Mouse (Mus musculus) forebrain, embryonic 14.5 days (tissue): Measurements from ENCODE around the gene Sat2. TPM values are rescaled to one million over a fixed set of nuclear protein-coding genes. Genes with fewer than 3 reads are reported as not detected.
A peak's percentile ranks its signal among the peaks of the same experiment; 100 is the strongest.

ENCODE experiments used
- ATAC-seq: fragments of 200-750 bp; cut with Nextera tagmentation; 2 replicates; pipeline ENCODE4 v1.8.0; 2017; ENCODE audit warnings: mild to moderate bottlenecking, moderate library complexity
- DNase-seq: peaks from one replicate; pipeline ENCODE4 v3.0.0-alpha.2; 2015; ENCODE audit warnings: low spot score
- H3K27ac ChIP-seq: fragments of 300-500 bp; sonication (generic); 2 replicates; pipeline ENCODE4 v1.5.1; 2014; ENCODE audit warnings: low read depth, mild to moderate bottlenecking, control low read depth, low read length, moderate library complexity
- H3K27me3 ChIP-seq: fragments of 300-500 bp; sonication (generic); replicated peaks from 2 replicates; pipeline ENCODE4 v1.6.1; 2014; ENCODE audit warnings: low read length, control low read depth, mixed read lengths; ENCODE audit not compliant: control insufficient read depth, insufficient read depth
- H3K36me3 ChIP-seq: fragments of 300-500 bp; sonication (generic); 2 replicates; pipeline ENCODE4 v1.6.1; 2014; ENCODE audit warnings: low read length, control low read depth; ENCODE audit not compliant: control insufficient read depth, insufficient read depth
- H3K4me1 ChIP-seq: fragments of 300-500 bp; sonication (generic); 2 replicates; pipeline ENCODE4 v1.6.1; 2014; ENCODE audit warnings: antibody characterized with exemption, low read length, control low read depth; ENCODE audit not compliant: control insufficient read depth, insufficient read depth
- H3K4me2 ChIP-seq: fragments of 300-500 bp; sonication (generic); 2 replicates; pipeline ENCODE4 v1.6.1; 2014; ENCODE audit warnings: mild to moderate bottlenecking, control low read depth, low read length
- H3K4me3 ChIP-seq: fragments of 300-500 bp; sonication (generic); 2 replicates; pipeline ENCODE4 v1.5.1; 2014; ENCODE audit warnings: low read depth, low read length, control low read depth
- H3K9ac ChIP-seq: fragments of 300-500 bp; sonication (generic); 2 replicates; pipeline ENCODE4 v1.6.1; 2014; ENCODE audit warnings: mild to moderate bottlenecking, low read length, control low read depth, moderate library complexity
- H3K9me3 ChIP-seq: fragments of 300-500 bp; sonication (generic); replicated peaks from 2 replicates; pipeline ENCODE4 v1.6.1; 2016; ENCODE audit warnings: low read length, control low read depth, mixed read lengths; ENCODE audit not compliant: control insufficient read depth
- WGBS: fragments of 180-500 bp; shearing (Covaris S2); extraction: QIAGEN DNeasy Blood & Tissue Kit; methylation state at CpG from one replicate; pipeline ENCODE4 v1.1.7; 2014; 5-methylcytosine and 5-hydroxymethylcytosine counted together
- polyA plus RNA-seq: library from polyadenylated mRNA; unstranded; fragments of >200 nt; fragmentation: Nextera tagmentation; extraction: Ambion mirVana; gene quantifications from 2 replicates; pipeline ENCODE4 v1.2.1, GENCODE M21; 2014

Sat2 gene
- polyA plus RNA-seq, 1 experiment from 2014 or later, result 18.2 TPM

DNA sequence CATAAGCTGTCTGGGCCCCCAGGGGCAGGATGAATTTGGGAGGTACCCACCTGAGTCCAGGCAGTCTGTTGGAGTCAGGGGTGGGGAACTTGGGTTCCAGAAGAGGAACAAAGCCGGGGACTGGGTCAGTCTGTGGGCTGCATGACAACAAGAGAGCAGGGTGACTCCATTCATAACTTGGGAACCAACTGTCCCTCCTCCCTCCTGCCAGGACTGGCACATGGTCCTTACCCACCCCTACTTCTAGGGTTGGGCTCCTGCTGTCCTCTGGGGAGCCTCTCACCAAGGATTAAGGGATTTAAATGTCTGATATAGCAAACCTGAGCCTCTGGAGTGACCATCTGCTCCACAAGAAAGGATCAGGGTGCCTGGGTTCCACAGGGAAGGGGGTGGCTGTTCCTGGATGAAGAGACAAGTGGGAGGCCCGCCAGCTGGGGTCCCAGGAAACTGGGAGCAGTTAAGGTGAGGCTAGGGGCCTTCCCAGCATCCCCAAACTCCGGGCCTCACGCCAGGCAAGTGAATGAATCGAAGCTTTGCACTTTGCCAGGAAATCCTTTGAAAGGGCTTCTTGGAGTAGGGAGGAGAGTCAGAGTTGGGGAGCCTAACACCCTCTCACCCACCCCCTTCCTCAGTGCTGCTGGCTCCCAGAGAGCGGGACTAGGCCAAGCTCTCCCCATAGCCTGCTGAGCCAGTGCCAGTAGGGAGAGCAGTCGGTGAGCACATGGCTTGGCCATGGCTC lies 29.8 kb upstream of the Sat2 start:
- no peaks in the 10 kb centered on the region for H3K4me1 ChIP-seq
- DNase-seq, result peak; percentile 81
- no peaks in the 10 kb centered on the region for H3K27me3 ChIP-seq
- H3K4me2 ChIP-seq, result no peak overlapping the region
- no peaks in the 10 kb centered on the region for H3K9me3 ChIP-seq
- H3K27ac ChIP-seq, result peak overlapping the region; percentile 66
- H3K36me3 ChIP-seq, result peaks cover 66% of the 10 kb centered on the region
- no peak overlapping the region for H3K4me3 ChIP-seq
- H3K9ac ChIP-seq, result no peak overlapping the region; the same call in 1 of the 2 replicates
- peak; percentile 75 for ATAC-seq
- WGBS, result 55% methylated on average over 7 of the region's 7 CpGs

- 89% methylated on average over 4 of the region's 4 CpGs for WGBS
- Histone ChIP-seq H3K9me3 (no peaks in the 10 kb centered on the region), H3K9ac (no peak overlapping the region), H3K27ac (peak overlapping the region; percentile 35; the same call in 1 of the 2 replicates), H3K36me3 (peaks cover 59% of the 10 kb centered on the region), H3K4me2 (no peak overlapping the region), H3K27me3 (no peaks in the 10 kb centered on the region), H3K4me1 (no peaks in the 10 kb centered on the region), H3K4me3 (no peak overlapping the region)
- no peak for ATAC-seq
- DNase-seq, result no peak
Measured at GRCm38 (mm10) chr11:69592799-69593198, 29.0 kb upstream of the Sat2 start.

- Histone ChIP-seq H3K4me3 (no peak overlapping the region), H3K9ac (no peak overlapping the region), H3K36me3 (peaks cover 38% of the 10 kb centered on the region), H3K27ac (no peak overlapping the region), H3K4me2 (no peak overlapping the region), H3K9me3 (no peaks in the 10 kb centered on the region), H3K4me1 (peaks cover 1% of the 10 kb centered on the region; the same call in 1 of the 2 replicates), H3K27me3 (no peaks in the 10 kb centered on the region)
- DNase-seq, result no peak
- WGBS, result 94% methylated on average over 6 of the region's 6 CpGs
- no peak for ATAC-seq
Measured at GRCm38 (mm10) chr11:69594853-69595252, 27.0 kb upstream of the Sat2 start.

DNA sequence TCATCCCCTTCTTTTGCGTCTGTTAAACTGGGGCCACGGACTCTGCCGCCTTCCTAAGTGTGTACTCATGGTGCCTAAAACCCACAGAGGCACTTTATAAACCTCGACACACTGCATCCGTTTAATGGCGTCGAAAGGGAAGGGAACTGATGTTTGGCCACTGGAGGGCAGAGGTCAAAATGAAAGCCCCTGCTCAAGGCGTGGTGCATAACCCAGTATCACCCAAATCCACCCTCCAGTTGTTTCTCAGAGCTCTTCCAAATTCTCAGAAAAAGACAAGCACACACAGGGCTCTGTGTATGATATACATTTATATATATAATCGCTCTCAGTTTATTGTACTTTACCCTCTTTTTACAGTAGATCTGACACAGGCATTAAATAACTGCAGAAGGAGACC lies 22.4 kb upstream of the Sat2 start:
- no peak for ATAC-seq
- DNase-seq, result no peak
- WGBS, result 10% methylated on average over 9 of the region's 9 CpGs
- Histone ChIP-seq H3K4me1 (peaks cover 10% of the 10 kb centered on the region), H3K27ac (no peak overlapping the region), H3K9ac (no peak overlapping the region), H3K9me3 (no peaks in the 10 kb centered on the region), H3K36me3 (peaks cover 15% of the 10 kb centered on the region), H3K27me3 (no peaks in the 10 kb centered on the region), H3K4me3 (no peak overlapping the region), H3K4me2 (no peak overlapping the region)

DNA sequence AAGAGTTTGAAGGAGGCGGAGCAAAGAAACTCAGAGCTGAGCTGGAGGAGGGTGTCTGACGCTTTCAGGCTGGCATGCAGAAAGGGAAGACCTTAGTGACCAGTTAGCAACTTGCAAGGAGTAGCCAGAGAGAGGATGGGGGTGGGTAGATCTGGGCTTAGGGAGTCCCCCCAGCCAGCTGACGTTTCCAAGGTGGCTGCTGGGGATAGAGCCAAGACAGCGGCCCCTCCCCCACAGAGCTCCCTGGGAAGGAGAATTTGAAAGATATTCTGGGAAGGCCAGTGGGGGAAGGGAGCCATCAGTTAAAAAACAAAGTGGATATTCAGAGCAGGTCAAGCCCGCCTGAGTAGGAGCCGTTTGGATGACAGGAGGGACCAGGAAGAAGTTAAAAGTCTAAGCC lies 21.7 kb upstream of the Sat2 start:
- H3K4me1 ChIP-seq, result peaks cover 14% of the 10 kb centered on the region
- H3K27ac ChIP-seq, result peak overlapping the region; percentile 15; the same call in 1 of the 2 replicates
- H3K4me2 ChIP-seq, result peak overlapping the region; percentile 17; the same call in 1 of the 2 replicates
- DNase-seq (peak; percentile 67), ATAC-seq (no peak)
- no peaks in the 10 kb centered on the region for H3K27me3 ChIP-seq
- no peak overlapping the region for H3K4me3 ChIP-seq
- WGBS, result 6% methylated on average over 6 of the region's 6 CpGs
- H3K9me3 ChIP-seq, result no peaks in the 10 kb centered on the region
- H3K9ac ChIP-seq, result no peak overlapping the region
- H3K36me3 ChIP-seq, result peaks cover 9% of the 10 kb centered on the region

GRCm38 (mm10) chr11:69601768-69602167 lies 20.1 kb upstream of the Sat2 start:
- H3K9me3 ChIP-seq, result no peaks in the 10 kb centered on the region
- H3K4me1 ChIP-seq, result peaks cover 14% of the 10 kb centered on the region
- WGBS, result 79% methylated on average over 3 of the region's 3 CpGs
- no peak overlapping the region for H3K4me3 ChIP-seq
- DNase-seq (no peak), ATAC-seq (no peak)
- H3K36me3 ChIP-seq, result peaks cover 9% of the 10 kb centered on the region
- no peaks in the 10 kb centered on the region for H3K27me3 ChIP-seq
- H3K4me2 ChIP-seq, result no peak overlapping the region
- no peak overlapping the region for H3K9ac ChIP-seq
- H3K27ac ChIP-seq, result no peak overlapping the region

DNA sequence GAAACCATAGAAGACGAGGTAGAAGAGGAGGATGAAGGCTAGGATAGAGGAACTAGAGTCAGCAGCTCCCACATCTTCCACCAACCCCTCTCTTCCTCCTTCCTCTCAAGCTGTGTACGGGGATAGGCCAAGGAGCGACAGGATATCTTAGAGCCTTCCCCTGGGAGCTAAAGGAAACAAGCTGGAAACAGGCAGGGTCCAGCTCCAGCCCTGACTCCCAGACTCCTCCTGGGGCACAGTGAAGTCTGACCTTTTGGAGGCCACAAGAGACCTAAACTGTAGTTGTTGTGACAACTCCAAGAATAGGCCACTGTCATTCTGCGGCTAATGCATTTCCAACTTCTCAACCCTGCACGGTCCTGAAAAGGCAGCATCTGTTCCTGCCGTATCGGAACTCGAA lies 18.3 kb upstream of the Sat2 start:
- H3K27me3 ChIP-seq, result no peaks in the 10 kb centered on the region
- no peak overlapping the region for H3K27ac ChIP-seq
- DNase-seq (no peak), ATAC-seq (no peak)
- no peaks in the 10 kb centered on the region for H3K9me3 ChIP-seq
- no peak overlapping the region for H3K4me3 ChIP-seq
- H3K4me2 ChIP-seq, result no peak overlapping the region
- H3K4me1 ChIP-seq, result peaks cover 14% of the 10 kb centered on the region
- no peak overlapping the region for H3K9ac ChIP-seq
- peaks cover 9% of the 10 kb centered on the region for H3K36me3 ChIP-seq
- WGBS, result 90% methylated on average over 8 of the region's 8 CpGs

- Histone ChIP-seq H3K9me3 (no peaks in the 10 kb centered on the region), H3K36me3 (peaks cover 9% of the 10 kb centered on the region), H3K27me3 (no peaks in the 10 kb centered on the region), H3K4me1 (peaks cover 14% of the 10 kb centered on the region), H3K4me2 (peak overlapping the region; percentile 100), H3K9ac (peak overlapping the region; percentile 87), H3K27ac (no peak overlapping the region), H3K4me3 (peak overlapping the region; percentile 67)
- 58% methylated on average over 3 of the region's 3 CpGs for WGBS
- DNase-seq, result no peak
- no peak for ATAC-seq
Measured at GRCm38 (mm10) chr11:69604347-69604746, 17.5 kb upstream of the Sat2 start.
